ENCODE assay signal across 8 mouse cellular contexts in the genomic region with DNA sequence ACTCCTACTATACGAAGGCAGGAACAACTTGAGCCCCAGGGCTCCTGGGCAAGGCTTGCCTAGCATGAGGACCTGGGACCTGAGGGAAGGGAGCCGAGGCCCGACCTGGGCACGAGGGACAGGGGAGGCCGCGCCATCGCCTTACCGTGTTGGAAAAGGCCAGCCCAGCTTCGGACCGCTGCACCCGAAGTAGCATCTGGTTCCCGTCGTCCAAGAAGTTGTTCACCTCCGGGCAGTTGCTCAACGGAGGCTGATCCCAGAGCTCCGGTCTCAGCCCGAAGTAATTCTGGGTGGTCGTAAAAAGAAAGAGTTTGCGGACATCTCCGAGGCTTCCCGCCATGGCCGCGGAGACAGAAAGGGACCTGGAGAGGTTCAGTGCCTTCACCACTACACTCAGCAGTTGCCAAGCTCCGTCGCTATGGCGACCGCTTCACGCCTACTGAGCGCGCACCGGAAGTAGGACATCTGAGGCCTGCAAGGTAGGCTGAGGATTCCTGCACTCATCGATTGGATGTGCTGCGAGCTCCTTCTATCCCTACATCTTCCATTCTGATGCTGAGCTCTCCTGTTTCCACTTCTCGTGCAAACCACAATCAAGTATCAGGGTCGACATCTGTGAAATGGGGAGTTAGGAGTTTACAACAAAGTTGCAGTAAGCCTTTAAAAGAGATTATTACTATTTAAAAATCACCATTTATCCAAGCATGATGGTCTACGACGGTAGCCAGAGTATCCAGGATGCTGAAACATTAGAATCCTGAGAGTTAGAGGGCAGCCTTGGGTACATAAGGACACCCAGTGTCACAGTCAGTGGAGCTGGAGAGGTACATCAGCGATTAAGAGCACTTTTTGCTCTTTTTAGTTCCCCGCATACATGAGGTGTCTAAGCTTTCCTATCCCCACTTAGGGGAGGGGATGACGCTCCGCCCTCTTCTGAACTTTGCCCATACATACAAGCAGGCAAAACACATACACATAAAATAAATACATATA. TPM values are rescaled to one million over a fixed set of nuclear protein-coding genes. Genes with fewer than 3 reads are reported as not detected.
A peak's percentile ranks its signal among the peaks of the same experiment; 100 is the strongest.
DNase-seq lines count a peak whose midpoint lies in the region; ATAC-seq lines count a peak whose summit lies in the region.

No protein-coding gene starts in this region.

- intact Hi-C loops in gastrocnemius, postnatal 14 days (cut with DNase I; ENCODE audit: low total_unique reads): no loop called here

- ATAC-seq in inflammation-experienced regulatory T-cells, adult 6 months: peak; percentile 100

- H3K27me3 ChIP-seq in megakaryocyte, embryonic 14.5 days (replicated peaks): no peaks in the 10 kb centered on the region

- H3K4me3 ChIP-seq in megakaryocyte, embryonic 14.5 days (replicated peaks): peak overlapping the region; percentile 91

- peaks cover 32% of the 10 kb centered on the region for H3K36me3 ChIP-seq in megakaryocyte, embryonic 14.5 days (replicated peaks; ENCODE audit: low read length)

- H3K4me1 ChIP-seq in megakaryocyte, embryonic 14.5 days: peaks cover 12% of the 10 kb centered on the region

- peak; percentile 90 to 95 for DNase-seq in adrenal gland, adult (ENCODE audit: inconsistent age in 2 of 2, low spot score in 1 of 2)
- peak; percentile 95 for DNase-seq in embryo, embryonic 10.5 days (ENCODE audit: low spot score)
- peak; percentile 85 for DNase-seq in gastrocnemius, postnatal 14 days
- peak; percentile 83 to 95 for DNase-seq in left cerebral cortex, adult 9 months (ENCODE audit: low spot score in 2 of 2)
- DNase-seq in right cerebral cortex, postnatal 10 days (ENCODE audit: low spot score in 2 of 2): peak; percentile 95 to 98
- peak; percentile 88 for DNase-seq in urinary bladder, postnatal 14 days (ENCODE audit: low spot score)

- no peaks in the 10 kb centered on the region for H3K9me3 ChIP-seq in megakaryocyte, embryonic 14.5 days

RNA-seq across cellular contexts. Expression of gene Dync2h1, which starts 7.3 kb away (rescaled TPM):
- 1 to 10 TPM; 2.7 TPM for total RNA-seq in gastrocnemius, postnatal 14 days (2021)
- polyA plus RNA-seq in inflammation-experienced regulatory T-cells, adult 6 months (2017; shearing (Covaris generic)): 1 to 10 TPM; 6.1 to 9.3 (median 7.8) TPM
- 0.07 TPM in 1 of 2 replicates, not detected in the other for polyA plus RNA-seq in megakaryocyte, embryonic 14.5 days (2012; ENCODE audit: insufficient read depth, low replicate concordance)

RNA-seq across cellular contexts. Expression of gene Dcun1d5, which starts 7.4 kb away (rescaled TPM):
- 10 to 100 TPM; 51.3 to 55.8 TPM for total RNA-seq in gastrocnemius, postnatal 14 days (2021)
- polyA plus RNA-seq in inflammation-experienced regulatory T-cells, adult 6 months (2017; shearing (Covaris generic)): 10 to 100 TPM; 20.6 to 45.4 (median 36.7) TPM
- 30.3 and 105 TPM in 2 replicates for polyA plus RNA-seq in megakaryocyte, embryonic 14.5 days (2012; ENCODE audit: insufficient read depth, low replicate concordance)

Comparison
In these comparisons a context has a peak if more than half of its experiments do, and no peak if none do; other contexts are left out.
1. Peak in every context shown above with its lines: DNase-seq, ATAC-seq and H3K4me3 ChIP-seq.